Mouse (Mus musculus) heart, postnatal 0 days (tissue): Measurements from ENCODE around the gene Gm12830.

Experiments
- CTCF ChIP-seq: IDR thresholded peaks from 2 replicates; pipeline ENCODE4 v1.5.1; 2016; ENCODE audit warnings: antibody characterized with exemption, control low read depth, low read depth
- EP300 ChIP-seq: IDR thresholded peaks from 2 replicates; pipeline ENCODE4 v1.6.1; 2016; ENCODE audit warnings: antibody characterized with exemption, low read depth

DNA sequence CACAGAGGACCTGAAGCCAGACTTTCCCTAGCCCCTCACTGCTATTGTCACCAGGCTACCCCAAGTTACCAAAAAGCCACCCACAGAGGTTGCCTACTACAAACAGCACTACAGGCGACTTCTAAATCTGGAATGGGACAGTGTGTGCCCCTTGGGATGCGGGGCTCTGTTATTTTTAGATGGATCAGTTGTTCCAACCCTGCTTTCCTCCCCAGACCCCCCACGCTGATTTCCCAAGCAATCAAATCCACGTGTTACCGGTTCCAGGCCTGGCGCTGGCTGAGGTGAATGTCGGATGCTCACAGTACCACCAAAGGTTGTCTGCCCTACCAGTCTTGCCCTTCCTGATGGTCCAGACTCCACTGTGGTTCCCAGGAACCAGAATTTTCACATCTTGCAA, 38.7 kb upstream of the Gm12830 start:
- TF ChIP-seq CTCF (no peak), EP300 (no peak)
